Mouse (Mus musculus): ENCODE measurements around the gene Chmp2a. TPM values are rescaled to one million over a fixed set of nuclear protein-coding genes. Genes with fewer than 3 reads are reported as not detected.

Gene Chmp2a
- 207 TPM for polyA plus RNA-seq (2014; fragmentation: Illumina TruSeq; extraction: RNeasy Lipid Tissue Mini Kit (QIAGEN cat#74804); ENCODE audit: low read depth, low replicate concordance)

GRCm38 (mm10) chr7:13034148-13034977 lies at the start of gene Chmp2a:
TSS of gene Chmp2a (minus strand) at chr7:13034807.

GRCm38 (mm10) chr7:13054287-13055010 lies 19.8 kb upstream of the Chmp2a start, which contains the start of gene Mzf1:
TSS of gene Mzf1 (minus strand) at chr7:13054764.

GRCm38 (mm10) chr7:13037901-13038555 lies 3.4 kb upstream of the Chmp2a start, which contains the start of gene Ube2m:
TSS of gene Ube2m (minus strand) at chr7:13038275.

GRCm38 (mm10) chr7:13010005-13010908 lies 24.4 kb downstream of the Chmp2a start, which contains the start of gene Zbtb45:
TSS of gene Zbtb45 (minus strand) at chr7:13010034.

GRCm38 (mm10) chr7:12998851-12999250 lies 35.8 kb downstream of the Chmp2a start, which contains the start of gene Trim28:
TSS of gene Trim28 (plus strand) at chr7:12999114.

GRCm38 (mm10) chr7:12998053-12998452 lies 36.6 kb downstream of the Chmp2a start, which contains the start of gene Slc27a5:
TSS of gene Slc27a5 (minus strand) at chr7:12998192.

Other genes with a start within 250 kb of the Chmp2a start
- gene Zscan18, start 231.2 kb downstream of the Chmp2a start, polyA plus RNA-seq (2014; fragmentation: Illumina TruSeq; extraction: RNeasy Lipid Tissue Mini Kit (QIAGEN cat#74804); ENCODE audit: low read depth, low replicate concordance), result 7.2 TPM
- gene Zfp329, start 215.9 kb downstream of the Chmp2a start, polyA plus RNA-seq (2014; fragmentation: Illumina TruSeq; extraction: RNeasy Lipid Tissue Mini Kit (QIAGEN cat#74804); ENCODE audit: low read depth, low replicate concordance), result 10.0 TPM
- 29.2 TPM for gene Zfp110, start 200.0 kb downstream of the Chmp2a start, polyA plus RNA-seq (2014; fragmentation: Illumina TruSeq; extraction: RNeasy Lipid Tissue Mini Kit (QIAGEN cat#74804); ENCODE audit: low read depth, low replicate concordance)
- gene Zfp128, start 153.6 kb downstream of the Chmp2a start, polyA plus RNA-seq (2014; fragmentation: Illumina TruSeq; extraction: RNeasy Lipid Tissue Mini Kit (QIAGEN cat#74804); ENCODE audit: low read depth, low replicate concordance), result 3.2 TPM
- 9.7 TPM for gene Zscan22, start 137.0 kb downstream of the Chmp2a start, polyA plus RNA-seq (2014; fragmentation: Illumina TruSeq; extraction: RNeasy Lipid Tissue Mini Kit (QIAGEN cat#74804); ENCODE audit: low read depth, low replicate concordance)
- 1,193 TPM for gene Rps5, start 112.5 kb downstream of the Chmp2a start, polyA plus RNA-seq (2014; fragmentation: Illumina TruSeq; extraction: RNeasy Lipid Tissue Mini Kit (QIAGEN cat#74804); ENCODE audit: low read depth, low replicate concordance)
- gene Rnf225, start 107.4 kb downstream of the Chmp2a start, polyA plus RNA-seq (2014; fragmentation: Illumina TruSeq; extraction: RNeasy Lipid Tissue Mini Kit (QIAGEN cat#74804); ENCODE audit: low read depth, low replicate concordance), result 2.3 TPM
- 6.8 TPM for gene Zfp324, start 69.0 kb downstream of the Chmp2a start, polyA plus RNA-seq (2014; fragmentation: Illumina TruSeq; extraction: RNeasy Lipid Tissue Mini Kit (QIAGEN cat#74804); ENCODE audit: low read depth, low replicate concordance)
- gene Zfp446, start 57.0 kb downstream of the Chmp2a start, polyA plus RNA-seq (2014; fragmentation: Illumina TruSeq; extraction: RNeasy Lipid Tissue Mini Kit (QIAGEN cat#74804); ENCODE audit: low read depth, low replicate concordance), result 9.2 TPM
- not detected for gene Slc27a5, start 36.6 kb downstream of the Chmp2a start, polyA plus RNA-seq (2014; fragmentation: Illumina TruSeq; extraction: RNeasy Lipid Tissue Mini Kit (QIAGEN cat#74804); ENCODE audit: low read depth, low replicate concordance)
- gene Trim28, start 35.7 kb downstream of the Chmp2a start, polyA plus RNA-seq (2014; fragmentation: Illumina TruSeq; extraction: RNeasy Lipid Tissue Mini Kit (QIAGEN cat#74804); ENCODE audit: low read depth, low replicate concordance), result 177 TPM
- 11.0 TPM for gene Zbtb45, start 24.8 kb downstream of the Chmp2a start, polyA plus RNA-seq (2014; fragmentation: Illumina TruSeq; extraction: RNeasy Lipid Tissue Mini Kit (QIAGEN cat#74804); ENCODE audit: low read depth, low replicate concordance)
- gene Ube2m, start 3.5 kb upstream of the Chmp2a start, polyA plus RNA-seq (2014; fragmentation: Illumina TruSeq; extraction: RNeasy Lipid Tissue Mini Kit (QIAGEN cat#74804); ENCODE audit: low read depth, low replicate concordance), result 155 TPM
- 3.6 TPM for gene Mzf1, start 20.0 kb upstream of the Chmp2a start, polyA plus RNA-seq (2014; fragmentation: Illumina TruSeq; extraction: RNeasy Lipid Tissue Mini Kit (QIAGEN cat#74804); ENCODE audit: low read depth, low replicate concordance)
- not detected for gene Vmn1r85, start 60.4 kb upstream of the Chmp2a start, polyA plus RNA-seq (2014; fragmentation: Illumina TruSeq; extraction: RNeasy Lipid Tissue Mini Kit (QIAGEN cat#74804); ENCODE audit: low read depth, low replicate concordance)
- not detected for gene Vmn1r86, start 85.1 kb upstream of the Chmp2a start, polyA plus RNA-seq (2014; fragmentation: Illumina TruSeq; extraction: RNeasy Lipid Tissue Mini Kit (QIAGEN cat#74804); ENCODE audit: low read depth, low replicate concordance)
- not detected for gene Vmn1r87, start 105.3 kb upstream of the Chmp2a start, polyA plus RNA-seq (2014; fragmentation: Illumina TruSeq; extraction: RNeasy Lipid Tissue Mini Kit (QIAGEN cat#74804); ENCODE audit: low read depth, low replicate concordance)
- gene Vmn1r88, start 124.8 kb upstream of the Chmp2a start, polyA plus RNA-seq (2014; fragmentation: Illumina TruSeq; extraction: RNeasy Lipid Tissue Mini Kit (QIAGEN cat#74804); ENCODE audit: low read depth, low replicate concordance), result not detected
- gene Vmn1r89, start 178.2 kb upstream of the Chmp2a start, polyA plus RNA-seq (2014; fragmentation: Illumina TruSeq; extraction: RNeasy Lipid Tissue Mini Kit (QIAGEN cat#74804); ENCODE audit: low read depth, low replicate concordance), result not detected
- gene Lig1, start 242.5 kb upstream of the Chmp2a start, polyA plus RNA-seq (2014; fragmentation: Illumina TruSeq; extraction: RNeasy Lipid Tissue Mini Kit (QIAGEN cat#74804); ENCODE audit: low read depth, low replicate concordance), result 9.8 TPM
- gene Zswim9, start 243.9 kb upstream of the Chmp2a start, polyA plus RNA-seq (2014; fragmentation: Illumina TruSeq; extraction: RNeasy Lipid Tissue Mini Kit (QIAGEN cat#74804); ENCODE audit: low read depth, low replicate concordance), result 7.6 TPM